Mouse (Mus musculus): ENCODE measurements around the gene Sptbn1.
A peak's percentile ranks its signal among the peaks of the same experiment; 100 is the strongest.

Gene Sptbn1

DNA sequence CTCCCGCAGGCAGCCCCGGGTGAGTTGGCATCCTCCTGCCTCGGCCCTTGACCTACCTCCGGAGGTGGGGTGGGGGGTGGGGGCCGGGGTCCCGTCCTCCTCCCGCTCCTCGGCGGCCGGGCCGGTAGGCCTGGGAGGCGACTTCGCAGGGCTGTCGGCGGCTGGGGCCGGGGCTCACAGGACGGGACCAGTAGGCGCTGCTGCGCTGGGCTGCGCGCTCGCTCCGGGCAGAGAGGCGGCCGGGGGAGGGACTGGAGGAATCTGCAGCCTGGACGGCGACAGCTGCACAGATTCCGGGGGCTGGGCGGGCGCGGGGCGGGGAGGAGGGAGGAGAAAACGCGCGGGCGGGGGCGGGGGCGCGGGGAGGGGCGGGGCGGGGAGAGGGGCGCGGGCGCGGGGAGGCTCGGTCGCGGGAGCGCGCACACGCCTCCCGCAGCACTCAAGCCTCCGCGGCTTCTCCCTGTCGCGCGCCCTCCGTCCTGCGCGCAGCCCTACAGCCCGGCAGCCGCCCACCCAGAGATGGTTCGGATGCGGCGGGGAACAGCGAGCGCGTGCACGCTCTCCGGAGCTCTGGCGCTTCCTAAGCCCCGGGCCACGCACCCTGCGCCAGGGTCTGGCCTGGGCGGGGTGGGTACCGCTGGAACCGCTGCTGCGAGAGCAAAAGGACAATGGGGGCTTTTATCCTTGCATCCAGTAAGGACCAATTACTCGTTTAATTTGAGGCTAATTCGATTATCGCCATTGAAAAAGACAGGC, at the start of gene Sptbn1:
Gene Sptbn1 (minus strand): TSS at position 284 of the 756 bp plus-strand sequence.
- DNase-seq: peak; percentile 85

DNA sequence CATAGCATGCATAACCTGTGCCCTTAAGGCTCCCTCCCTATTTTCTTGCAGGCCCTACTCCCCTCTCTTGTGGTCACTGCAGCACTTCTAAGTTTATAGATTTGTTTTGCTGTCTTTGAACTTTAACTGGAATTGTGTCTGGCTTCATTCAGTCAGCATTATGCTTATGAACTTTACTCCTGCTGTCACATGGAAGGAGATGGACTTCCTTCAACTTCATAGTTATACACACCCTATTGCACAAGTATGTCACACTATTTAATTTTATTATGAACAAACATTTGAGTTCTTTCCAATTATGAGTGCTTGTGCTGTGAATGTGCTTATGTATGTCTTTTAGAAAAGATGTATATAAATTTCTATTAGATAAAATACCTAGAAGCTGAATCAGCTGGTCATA, 26.3 kb upstream of the Sptbn1 start:
- no peak for DNase-seq

DNA sequence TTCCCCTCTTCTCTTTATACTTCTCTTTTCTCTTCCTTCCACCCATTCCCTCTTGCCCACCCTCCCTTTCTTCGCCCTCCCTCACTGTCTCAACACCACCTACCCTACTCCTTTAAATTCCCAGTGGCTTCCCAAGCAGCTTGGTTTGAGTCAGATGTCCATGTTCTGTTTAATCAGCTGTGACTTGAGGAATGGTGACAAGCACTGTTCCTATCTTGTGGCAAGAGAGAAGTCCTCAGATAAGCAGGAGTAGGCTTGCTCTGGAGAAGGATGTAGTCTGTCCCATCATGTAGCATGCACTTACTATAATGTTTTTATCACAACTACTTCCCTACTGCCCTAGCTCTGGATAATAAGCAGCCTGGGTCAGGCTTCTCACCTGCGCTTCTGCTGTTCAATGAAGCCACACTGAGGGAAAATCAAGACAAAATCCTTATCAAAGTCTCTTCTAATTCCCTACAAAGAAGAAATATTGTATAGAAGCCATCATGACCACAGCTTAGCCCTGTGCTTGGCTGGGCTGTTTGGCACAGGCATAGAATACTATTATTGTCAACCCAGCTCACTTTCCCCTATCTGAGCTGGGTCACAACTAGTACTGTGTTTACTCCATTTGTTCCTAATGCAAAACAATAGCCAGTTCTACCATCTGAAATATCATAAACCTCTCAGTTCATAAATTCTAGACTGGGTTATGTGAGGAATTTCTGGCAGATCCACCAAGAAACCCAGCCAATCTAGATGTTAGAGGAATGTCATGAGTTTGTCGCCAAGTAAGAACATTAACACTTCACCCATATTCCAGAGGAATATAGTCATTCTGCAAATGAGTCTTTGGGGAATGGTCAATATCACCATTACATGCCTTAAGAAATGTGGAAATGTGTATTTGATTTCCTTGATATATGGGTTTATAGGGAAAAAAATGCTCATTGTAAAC, 24.5 kb upstream of the Sptbn1 start:
- DNase-seq: no peak

DNA sequence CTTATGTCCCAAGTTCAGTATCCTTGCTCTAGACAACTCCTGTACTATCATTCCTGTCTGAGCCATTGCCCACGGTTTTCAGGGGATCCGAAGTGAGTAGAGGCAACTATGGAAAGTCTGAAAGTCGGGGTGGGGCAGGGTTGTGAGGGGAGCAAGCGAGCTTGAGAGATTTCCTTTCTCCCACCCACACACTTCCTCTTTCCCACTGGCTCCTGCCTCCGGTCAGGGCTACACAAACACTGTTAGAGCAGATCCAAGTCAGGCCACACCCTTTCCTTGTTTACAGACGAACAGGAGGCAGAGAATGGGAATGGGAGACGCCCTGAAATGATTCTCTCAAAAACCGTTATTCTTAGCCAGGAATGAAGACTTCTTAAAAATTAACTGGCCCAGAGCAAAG, 23.2 kb upstream of the Sptbn1 start:
- peak; percentile 87 for DNase-seq

DNA sequence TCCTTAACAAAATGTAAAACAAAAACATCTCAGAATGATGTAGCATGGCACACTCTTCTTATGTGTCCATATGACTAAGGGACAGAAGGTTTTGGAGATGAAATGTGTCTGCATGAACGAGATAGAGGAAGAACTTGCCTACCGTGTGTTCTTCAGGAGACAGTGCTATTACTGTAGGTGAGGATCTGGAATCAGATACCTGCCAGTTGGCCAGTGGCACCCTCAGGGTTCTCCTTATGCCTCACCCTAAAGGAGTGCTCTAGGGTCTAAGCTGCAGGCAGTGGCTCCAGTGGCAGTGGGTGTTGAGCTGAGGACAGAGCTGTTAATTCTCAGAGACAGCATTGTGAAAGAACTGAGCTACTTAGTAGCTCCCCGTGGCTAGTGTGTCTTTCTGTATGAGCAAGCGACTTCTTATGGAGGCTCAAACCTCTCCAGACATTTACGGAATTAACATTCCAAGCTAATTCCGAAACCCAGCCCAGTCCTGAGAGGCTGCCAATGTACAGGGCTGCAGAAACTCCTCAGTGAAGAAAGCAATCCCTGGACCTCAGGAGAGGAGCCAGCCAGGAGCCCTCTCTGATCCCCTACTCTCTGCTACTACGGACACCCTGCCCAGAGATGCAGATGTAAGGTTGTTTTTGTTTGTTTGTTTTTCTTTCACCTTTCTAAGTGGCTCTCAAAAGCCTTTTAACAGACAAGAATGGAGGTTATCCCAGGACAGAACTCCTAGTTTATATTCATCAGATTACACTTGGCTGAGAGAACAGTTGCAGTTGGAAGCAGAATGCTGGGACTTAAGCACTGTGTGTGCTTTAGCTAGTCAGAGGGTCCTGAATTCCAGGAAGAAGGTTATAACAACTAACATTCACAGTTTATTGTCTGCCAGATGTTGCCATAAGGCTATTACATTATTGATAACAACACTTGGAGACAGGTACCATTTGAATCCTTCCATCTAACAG, 21.8 kb upstream of the Sptbn1 start:
- DNase-seq: peak; percentile 73

DNA sequence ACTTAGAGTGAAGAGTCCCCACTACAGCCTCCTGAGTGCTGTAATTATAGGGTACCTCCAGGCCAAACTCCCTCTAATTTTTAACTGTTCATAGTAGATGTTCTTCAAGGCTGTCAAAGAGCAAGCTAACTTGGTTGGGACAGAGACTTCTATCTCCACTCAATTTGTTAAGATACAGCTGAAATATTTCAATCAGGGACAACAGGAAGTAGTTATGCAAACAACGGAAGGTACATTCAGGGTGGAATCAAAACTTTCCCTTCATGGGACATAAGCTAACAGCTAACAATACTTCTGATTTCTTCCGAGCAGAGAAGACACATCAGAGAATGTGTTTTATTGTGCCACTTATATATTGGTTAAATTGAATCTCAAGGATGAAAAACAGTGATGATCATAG, 20.1 kb upstream of the Sptbn1 start:
- no peak for DNase-seq

DNA sequence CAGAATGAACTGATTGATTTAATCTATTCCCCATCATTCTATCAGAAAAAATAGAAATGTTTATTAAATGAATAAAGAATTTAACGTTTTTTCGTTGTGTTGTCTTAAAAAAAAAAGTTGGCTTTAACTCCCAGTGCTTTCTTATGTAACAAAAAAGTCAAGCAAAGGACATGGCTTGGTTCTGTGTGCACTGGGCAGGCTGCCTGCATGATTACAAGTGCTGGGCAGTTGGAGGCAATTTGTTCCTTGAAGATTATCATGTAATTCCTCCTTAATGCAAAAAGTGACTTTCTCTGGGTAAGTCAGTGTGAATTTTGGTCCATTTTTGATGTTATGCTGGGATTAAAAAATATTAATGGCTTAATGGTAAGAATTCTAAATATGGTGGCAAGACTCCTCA, 15.7 kb upstream of the Sptbn1 start:
- DNase-seq: peak; percentile 65

DNA sequence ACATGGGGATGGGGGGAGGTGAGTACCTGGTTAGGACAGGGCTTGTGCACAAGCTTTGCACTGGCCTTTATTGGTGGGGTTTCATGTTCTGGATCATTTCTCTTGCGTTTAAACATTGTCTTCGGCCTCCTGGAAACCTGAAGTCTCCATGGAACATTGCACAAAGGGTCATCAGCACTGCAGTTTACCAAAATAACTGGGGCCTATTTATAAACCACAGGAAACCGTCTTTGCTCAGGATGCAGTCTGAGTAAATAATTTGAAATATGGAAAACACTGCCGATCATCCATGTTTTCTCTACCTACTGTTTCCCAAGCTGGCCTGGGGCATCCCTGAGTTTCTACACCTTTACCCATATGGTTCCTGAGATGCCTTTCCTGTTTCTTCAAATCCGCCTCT, 13.1 kb upstream of the Sptbn1 start:
- no peak for DNase-seq

DNA sequence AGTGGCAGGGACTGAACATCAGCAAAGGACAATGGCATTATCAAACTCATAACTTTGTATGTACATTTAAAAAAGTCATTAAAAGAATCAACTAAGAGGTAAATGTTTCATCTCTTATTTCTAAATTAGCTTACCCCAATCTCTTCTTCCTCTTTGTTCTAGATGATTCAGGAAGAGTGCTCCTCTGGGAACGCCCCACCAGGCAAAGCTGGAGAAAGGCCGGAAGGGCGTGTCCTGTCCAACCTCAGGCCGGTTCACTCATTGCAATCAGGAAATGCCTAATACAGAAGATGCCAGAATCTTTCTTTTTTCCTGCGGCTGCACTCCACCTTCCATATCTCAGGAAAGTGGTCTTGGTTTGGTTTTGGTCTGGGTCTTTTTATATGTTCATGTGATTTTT, 11.3 kb upstream of the Sptbn1 start:
- peak; percentile 85 for DNase-seq

DNA sequence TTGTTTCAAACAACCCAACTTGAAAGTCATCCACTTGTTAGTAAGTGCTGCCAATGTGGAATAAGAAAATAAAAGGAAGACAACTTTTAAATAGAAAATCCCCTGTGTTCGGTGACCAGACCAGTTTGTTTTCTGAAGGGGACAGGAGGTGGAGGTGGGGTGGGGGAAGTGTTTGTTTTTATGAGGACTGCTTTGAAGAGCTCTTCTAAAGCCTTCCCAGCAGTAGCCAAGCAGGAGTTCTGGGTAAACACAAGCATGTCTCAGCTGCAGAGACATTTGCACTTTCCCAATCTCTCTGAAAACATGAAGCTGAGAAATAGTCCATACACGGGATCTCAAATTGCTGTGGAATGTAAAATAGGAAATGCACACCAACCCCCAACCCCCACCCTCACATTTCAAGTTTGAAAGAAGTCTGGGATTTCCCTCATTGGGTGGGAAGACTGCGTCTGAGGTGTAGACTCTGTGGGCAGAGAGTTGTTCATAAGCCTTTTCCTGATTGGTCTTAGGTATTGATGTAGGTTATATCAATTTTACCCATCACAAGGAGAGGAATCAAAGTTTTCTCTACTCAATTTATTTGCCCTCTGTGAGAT, 7.6 kb upstream of the Sptbn1 start:
- no peak for DNase-seq

DNA sequence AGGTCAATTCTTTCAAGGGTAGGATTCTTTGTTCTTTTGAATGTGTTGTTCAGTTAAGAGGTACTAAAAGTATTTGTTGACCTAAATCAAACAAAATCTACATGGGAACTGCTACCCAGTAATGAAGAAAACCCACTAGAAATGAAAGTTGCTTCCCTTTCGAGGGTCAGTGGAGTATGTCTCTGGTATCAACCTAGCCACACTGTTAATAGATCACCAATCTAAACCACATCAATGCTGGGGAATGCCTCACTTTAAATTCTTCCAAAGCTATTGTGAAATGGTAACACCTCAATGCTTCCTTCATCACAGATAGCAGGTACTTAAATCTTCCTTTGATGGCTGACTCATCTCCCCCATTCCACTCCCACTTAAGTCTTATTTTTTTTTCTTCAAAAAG, 1.5 kb upstream of the Sptbn1 start:
- DNase-seq: peak; percentile 44

DNA sequence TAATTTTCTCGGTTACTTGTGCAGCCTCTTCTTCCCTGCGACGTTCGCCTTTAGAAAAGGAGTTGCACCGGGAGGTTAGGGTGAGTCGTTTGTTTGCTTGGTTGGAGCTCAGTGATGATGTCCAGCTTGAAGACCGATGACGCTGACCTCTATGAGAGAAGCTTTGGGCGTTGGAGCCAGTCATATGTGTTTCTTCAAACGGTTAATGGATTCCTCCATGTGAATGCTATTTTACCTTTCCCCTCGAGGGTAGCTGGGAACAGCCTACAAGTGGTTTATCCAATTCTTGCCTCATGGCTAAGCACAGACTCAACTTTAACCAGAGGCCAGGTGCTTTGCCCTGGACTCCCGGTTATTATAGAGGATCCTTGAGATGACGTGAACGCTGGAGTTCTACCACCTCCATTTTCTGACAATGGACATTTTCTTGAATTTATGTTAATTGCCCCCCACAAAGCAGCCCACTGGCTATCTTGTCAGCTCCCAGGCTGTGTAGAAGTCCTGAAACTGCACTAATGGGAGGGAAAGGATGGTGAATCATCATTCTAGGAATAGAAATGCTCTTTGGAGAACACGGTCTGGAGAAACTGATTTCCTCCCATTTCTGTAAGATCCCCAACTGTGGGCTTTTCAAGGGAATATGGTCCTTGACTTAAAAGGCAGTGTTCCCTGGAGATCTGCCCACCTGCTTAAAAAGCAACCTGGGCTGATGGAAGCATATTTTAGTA, 837 bp upstream of the Sptbn1 start:
- peak; percentile 55 for DNase-seq

DNA sequence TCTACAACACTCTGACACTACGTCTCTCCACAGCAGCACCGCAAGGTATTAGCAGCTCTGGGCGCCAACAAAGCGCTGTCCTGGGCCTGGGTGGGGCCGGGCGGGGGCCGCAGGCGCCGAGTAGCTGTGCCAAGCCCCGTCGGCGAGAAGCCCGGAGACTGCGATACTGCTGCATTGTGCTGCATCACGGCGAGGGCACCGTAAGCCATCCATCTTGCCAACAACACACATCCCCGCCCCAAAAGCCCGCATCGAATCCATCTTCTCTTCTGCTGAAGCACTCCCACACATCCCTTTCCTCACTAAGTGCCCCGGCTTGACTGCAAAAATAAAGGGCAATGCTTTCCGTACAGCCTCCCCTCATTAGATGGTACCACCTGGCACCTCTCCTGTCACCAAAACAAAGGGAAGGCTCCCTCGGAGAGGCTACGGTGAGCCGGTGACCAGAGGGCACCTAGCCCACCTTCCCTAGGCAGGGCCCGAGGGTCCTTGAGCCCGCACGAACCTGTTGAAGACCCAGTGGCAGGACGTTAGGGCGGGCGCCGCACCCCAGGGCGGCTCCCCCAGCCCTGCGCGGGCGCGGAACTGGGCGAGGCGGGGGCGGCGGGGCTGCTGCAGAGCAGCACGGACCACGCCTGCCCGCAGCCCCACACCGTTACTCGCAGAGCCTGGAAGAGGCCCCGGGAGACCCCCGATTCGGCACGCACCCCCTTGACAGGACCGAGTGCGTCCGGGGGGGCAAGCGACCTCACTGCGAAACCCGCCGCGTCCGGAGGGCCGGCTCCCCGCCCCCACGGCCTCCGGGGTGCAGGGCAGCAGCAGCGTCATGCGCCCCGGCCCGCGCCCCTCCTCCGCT, 711 bp downstream of the Sptbn1 start:
- peak; percentile 75 for DNase-seq

DNA sequence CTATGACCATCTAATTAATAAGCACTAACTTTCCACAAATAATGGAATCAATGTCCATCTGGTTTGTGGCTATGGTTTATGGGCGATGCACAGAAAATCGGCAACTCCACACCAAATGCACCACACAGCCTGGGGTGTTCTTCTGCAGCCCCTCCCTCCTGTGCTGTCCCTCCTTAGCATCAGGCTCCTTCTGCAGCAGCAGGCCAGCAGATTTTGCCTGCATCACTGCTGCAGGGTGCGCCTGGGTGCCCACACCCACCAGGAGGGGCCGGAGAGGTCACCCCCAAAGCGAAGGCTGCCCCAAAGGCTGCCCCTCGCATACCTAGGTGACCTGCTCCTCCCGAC, 1.3 kb downstream of the Sptbn1 start:
- DNase-seq: no peak

DNA sequence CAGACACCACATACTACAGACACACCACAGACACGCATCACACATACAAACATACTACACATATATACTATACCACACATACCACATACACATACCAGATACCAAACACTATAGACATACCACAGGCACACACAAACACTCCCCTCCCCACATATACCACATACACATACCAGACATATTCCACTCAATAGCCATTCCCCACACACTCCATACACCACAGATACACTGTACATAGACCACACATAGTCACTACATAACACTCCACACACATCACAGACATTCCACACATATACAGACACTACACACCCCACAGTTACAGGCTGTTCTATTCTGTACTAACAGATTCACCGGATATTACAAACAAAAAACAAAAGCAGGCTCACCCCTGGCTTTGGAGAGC, 2.3 kb downstream of the Sptbn1 start:
- DNase-seq: no peak

DNA sequence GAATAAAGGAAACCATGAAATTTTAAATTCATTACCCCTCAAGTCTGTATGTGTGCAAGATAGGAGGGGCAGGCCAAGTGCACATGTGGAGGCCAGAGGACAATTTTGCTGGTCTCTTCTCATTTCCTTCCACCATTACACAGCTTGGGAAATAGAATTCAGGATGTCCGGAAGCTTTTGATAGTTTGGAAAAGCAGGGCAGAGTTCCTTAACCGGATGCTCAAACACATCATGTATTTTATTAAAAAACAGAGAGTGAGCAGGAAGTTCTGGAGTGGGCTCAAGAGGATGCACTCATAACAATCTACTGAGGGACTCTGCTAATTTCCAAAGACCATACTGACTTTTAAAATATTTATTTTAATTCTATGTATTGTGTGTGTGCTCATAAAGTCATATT, 4.3 kb downstream of the Sptbn1 start:
- DNase-seq: no peak

DNA sequence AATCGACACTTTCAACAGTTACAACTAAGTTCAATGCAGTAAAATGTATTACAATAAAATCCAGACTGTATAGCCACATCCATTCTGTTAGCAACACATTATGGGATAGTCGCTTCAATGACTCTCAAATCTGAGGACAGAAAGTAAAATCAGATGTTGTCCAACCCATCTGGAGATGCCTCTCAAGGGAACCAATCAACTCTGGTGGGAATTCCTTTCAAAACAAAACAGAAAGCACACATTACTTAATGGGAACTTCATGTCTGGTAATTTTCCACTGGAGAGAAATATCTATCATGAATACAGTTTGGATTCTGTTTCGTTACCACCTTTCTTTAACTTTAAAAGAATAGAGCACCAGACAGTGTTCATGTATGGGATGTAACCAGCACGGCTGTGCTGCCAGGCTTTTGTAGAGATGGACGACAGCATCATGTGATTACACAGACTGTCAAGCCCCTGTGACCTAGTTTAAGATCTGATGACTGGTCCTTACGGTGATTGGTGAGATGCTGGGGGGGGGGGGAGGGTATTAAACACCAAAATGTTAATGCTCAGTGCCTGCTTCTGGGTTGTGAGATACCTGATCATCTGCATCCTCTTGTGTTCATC, 9.1 kb downstream of the Sptbn1 start:
- no peak for DNase-seq

DNA sequence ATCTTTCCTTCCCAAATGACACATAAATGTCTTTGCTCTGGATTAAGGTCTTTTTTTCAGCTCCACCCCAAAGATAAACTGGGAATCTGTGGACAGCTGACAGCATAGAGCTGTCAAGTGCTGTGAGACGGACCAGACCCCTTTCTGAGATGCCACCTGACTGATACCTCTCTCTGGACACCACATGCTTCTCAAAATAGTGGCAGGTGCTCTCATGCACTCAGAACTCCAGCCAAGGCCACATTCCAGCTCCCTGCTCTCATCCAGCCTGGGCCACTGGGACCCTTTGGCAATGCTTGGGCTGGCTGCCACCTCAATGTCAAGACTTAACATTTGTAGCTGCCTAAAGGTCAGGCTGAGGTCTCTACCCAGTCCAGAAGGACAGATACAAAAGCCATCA, 10.2 kb downstream of the Sptbn1 start:
- DNase-seq: peak; percentile 39

DNA sequence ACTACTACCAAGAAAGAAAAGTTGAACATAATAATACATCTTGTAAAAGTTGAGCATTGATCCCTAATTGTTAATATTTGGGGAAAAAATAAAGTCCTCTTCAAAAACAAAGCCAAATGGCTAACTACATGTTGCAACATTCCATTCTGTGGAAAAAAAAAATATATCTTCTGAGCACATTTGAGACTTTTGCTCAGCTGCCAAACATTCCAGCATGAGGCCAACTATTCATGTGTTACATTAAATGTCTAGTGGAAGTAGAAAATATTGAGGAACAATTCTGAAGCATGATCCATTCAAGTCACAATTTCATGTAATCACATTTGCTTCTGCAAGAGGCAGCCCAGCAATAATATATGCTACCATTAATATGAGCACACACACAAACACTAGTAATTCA, 10.9 kb downstream of the Sptbn1 start:
- DNase-seq: peak; percentile 57

DNA sequence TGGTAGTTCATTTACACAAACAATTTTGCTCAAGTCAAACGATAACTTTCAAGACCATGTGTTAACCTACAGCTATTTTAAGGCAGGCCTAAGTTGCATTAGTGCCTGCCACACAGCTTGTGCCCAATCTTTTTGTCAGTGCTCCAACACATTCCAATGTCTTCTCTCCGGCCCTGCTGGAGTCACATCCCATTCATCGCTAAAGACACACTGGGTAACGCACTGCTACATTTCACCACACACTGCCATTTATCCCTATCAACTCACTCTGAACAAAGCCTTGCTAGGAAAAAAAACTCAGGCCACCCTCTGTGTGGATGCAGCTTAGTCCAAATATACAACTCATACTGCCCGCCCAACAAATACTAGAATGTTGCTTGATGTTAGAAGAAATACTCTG, 11.5 kb downstream of the Sptbn1 start:
- DNase-seq: no peak
